Mouse (Mus musculus): Measurements from ENCODE around the gene Pthlh. TPM values are rescaled to one million over a fixed set of nuclear protein-coding genes. Genes with fewer than 3 reads are reported as not detected.

Pthlh gene
- polyA plus RNA-seq, 1 experiment: not detected

DNA sequence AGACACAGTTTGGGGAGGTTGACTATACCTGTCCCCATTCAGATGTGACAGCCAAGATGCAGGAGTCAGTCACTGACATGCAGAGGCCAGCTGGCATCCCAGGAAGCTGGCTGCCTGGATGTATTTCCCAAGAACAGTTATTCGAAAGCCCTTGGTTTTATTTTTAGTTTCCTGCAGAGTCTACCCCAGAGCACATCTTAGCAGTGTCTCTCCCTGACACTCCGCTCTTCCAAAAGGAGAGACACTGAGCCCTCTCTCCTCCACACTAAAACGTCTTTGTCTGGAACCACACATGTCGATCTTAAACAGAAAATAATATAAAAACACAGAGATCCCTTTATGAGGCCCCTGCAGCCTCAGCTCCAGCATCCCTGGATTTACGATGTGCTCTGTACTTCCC is 44.9 kb downstream of the Pthlh start:
- no peaks in the 10 kb centered on the region for H3K9me3 ChIP-seq (replicated peaks; ENCODE audit: control insufficient read depth, insufficient read depth, low read length, poor library complexity, severe bottlenecking)
- TF ChIP-seq POLR2A (IDR thresholded peaks at IDR 0.05; ENCODE audit: insufficient read depth, low read length) (no peak), CTCF (IDR thresholded peaks at IDR 0.05; ENCODE audit: low read depth, low read length) (no peak), EP300 (IDR thresholded peaks at IDR 0.05; ENCODE audit: insufficient read depth, low read depth, low read length) (no peak)
- H3K36me3 ChIP-seq (ENCODE audit: control insufficient read depth, insufficient read depth, low read length, poor library complexity, severe bottlenecking): no peaks in the 10 kb centered on the region

DNA sequence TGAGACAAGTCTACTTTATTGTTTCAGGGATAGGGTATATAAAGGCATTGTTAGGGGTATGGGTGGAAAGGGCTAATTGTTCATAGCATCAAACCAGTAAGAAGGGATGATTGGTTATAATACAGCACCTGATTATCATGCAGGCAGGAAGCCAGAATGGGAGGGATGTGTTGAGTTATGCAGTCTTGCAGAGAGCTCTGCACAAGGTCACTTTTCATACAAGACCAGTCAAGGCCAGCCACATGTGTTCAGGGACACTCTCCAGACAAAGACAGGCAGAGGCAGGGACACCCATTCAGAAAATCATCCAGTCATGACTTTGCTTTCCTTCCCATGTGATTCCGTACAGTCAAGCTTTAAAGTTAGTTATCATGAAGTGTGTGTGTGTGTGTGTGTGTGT is 47.8 kb downstream of the Pthlh start:
- Histone ChIP-seq H3K27me3 (ENCODE audit: control insufficient read depth, insufficient read depth, low read length, poor library complexity, severe bottlenecking) (no peaks in the 10 kb centered on the region), H3K4me3 (ENCODE audit: low read depth, low read length) (no peak overlapping the region), H3K36me3 (ENCODE audit: control insufficient read depth, insufficient read depth, low read length, poor library complexity, severe bottlenecking) (no peaks in the 10 kb centered on the region), H3K4me1 (ENCODE audit: control insufficient read depth, insufficient read depth, low read length) (no peaks in the 10 kb centered on the region), H3K27ac (ENCODE audit: insufficient read depth, low read length) (no peak overlapping the region), H3K9ac (ENCODE audit: low read depth, poor library complexity, severe bottlenecking) (no peak overlapping the region), H3K9me3 (replicated peaks; ENCODE audit: control insufficient read depth, insufficient read depth, low read length, poor library complexity, severe bottlenecking) (no peaks in the 10 kb centered on the region)
- TF ChIP-seq POLR2A (IDR thresholded peaks at IDR 0.05; ENCODE audit: insufficient read depth, low read length): no peak
- no peak for TF ChIP-seq CTCF (IDR thresholded peaks at IDR 0.05; ENCODE audit: low read depth, low read length)
- TF ChIP-seq EP300 (IDR thresholded peaks at IDR 0.05; ENCODE audit: insufficient read depth, low read depth, low read length): no peak

More for the DNA sequence above, 44.9 kb downstream of the Pthlh start:
- H3K4me1 ChIP-seq (ENCODE audit: control insufficient read depth, insufficient read depth, low read length): no peaks in the 10 kb centered on the region
- no peak overlapping the region for H3K4me3 ChIP-seq (ENCODE audit: low read depth, low read length)
- H3K9ac ChIP-seq (ENCODE audit: low read depth, poor library complexity, severe bottlenecking): no peak overlapping the region
- H3K27me3 ChIP-seq (ENCODE audit: control insufficient read depth, insufficient read depth, low read length, poor library complexity, severe bottlenecking): no peaks in the 10 kb centered on the region
- no peak overlapping the region for H3K27ac ChIP-seq (ENCODE audit: insufficient read depth, low read length)

DNA sequence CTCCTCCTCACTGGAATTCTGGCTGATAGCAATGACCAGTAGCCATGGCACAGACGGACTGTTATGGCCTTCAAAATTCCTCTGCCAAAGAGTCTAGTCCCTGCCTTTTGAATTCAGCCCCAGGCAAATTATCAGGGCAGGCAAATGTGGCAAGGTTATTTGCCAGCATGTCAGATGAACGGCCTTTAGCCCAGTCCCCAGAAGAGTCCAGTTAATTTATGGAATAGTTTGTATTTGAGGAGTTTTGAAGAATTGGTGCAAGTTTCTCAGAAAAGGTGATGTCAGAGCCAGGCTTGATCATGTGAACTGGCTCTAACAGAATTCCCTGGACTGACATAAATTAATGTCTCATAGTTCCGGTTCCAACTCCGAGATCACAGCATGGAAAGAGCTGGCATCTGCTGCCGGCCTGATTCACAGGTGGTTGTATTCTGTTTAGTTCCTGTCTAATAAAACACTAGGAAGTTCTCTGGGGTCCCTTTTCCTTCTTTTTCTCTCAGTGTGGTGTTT is 56.1 kb downstream of the Pthlh start:
- Histone ChIP-seq H3K4me1 (ENCODE audit: control insufficient read depth, insufficient read depth, low read length) (no peaks in the 10 kb centered on the region), H3K9me3 (replicated peaks; ENCODE audit: control insufficient read depth, insufficient read depth, low read length, poor library complexity, severe bottlenecking) (no peaks in the 10 kb centered on the region), H3K27me3 (ENCODE audit: control insufficient read depth, insufficient read depth, low read length, poor library complexity, severe bottlenecking) (no peaks in the 10 kb centered on the region; the same call in 1 of the 2 replicates), H3K27ac (ENCODE audit: insufficient read depth, low read length) (no peak overlapping the region), H3K4me3 (ENCODE audit: low read depth, low read length) (no peak overlapping the region), H3K9ac (ENCODE audit: low read depth, poor library complexity, severe bottlenecking) (no peak overlapping the region), H3K36me3 (ENCODE audit: control insufficient read depth, insufficient read depth, low read length, poor library complexity, severe bottlenecking) (no peaks in the 10 kb centered on the region)
- TF ChIP-seq EP300 (IDR thresholded peaks at IDR 0.05; ENCODE audit: insufficient read depth, low read depth, low read length) (no peak), CTCF (IDR thresholded peaks at IDR 0.05; ENCODE audit: low read depth, low read length) (no peak), POLR2A (IDR thresholded peaks at IDR 0.05; ENCODE audit: insufficient read depth, low read length) (no peak)

Other genes with a start within 250 kb of the Pthlh start
- 0.53 and 0.72 TPM in 2 replicates for gene Rep15, start 231.6 kb downstream of the Pthlh start, polyA plus RNA-seq (2011; ENCODE audit: insufficient read depth, insufficient read length, low read depth, missing spikeins)
- 87.6 and 102 TPM in 2 replicates for gene Mrps35, start 221.4 kb downstream of the Pthlh start, polyA plus RNA-seq (2011; ENCODE audit: insufficient read depth, insufficient read length, low read depth, missing spikeins)
- not detected in 2 replicates for gene Mansc4, start 177.2 kb downstream of the Pthlh start, polyA plus RNA-seq (2011; ENCODE audit: insufficient read depth, insufficient read length, low read depth, missing spikeins)
- gene Klhl42, start 172.8 kb downstream of the Pthlh start, polyA plus RNA-seq (2011; ENCODE audit: insufficient read depth, insufficient read length, low read depth, missing spikeins): 18.9 and 22.7 TPM in 2 replicates
- gene Ccdc91, start 211.6 kb upstream of the Pthlh start, polyA plus RNA-seq (2011; ENCODE audit: insufficient read depth, insufficient read length, low read depth, missing spikeins): 16.5 and 17.4 TPM in 2 replicates